Mouse (Mus musculus) lung, postnatal 0 days (tissue): Measurements from ENCODE around the gene Hmgcl.

Experiments
- CTCF ChIP-seq: IDR thresholded peaks from 2 replicates; pipeline ENCODE4 v1.5.1; 2016; ENCODE audit warnings: antibody characterized with exemption, mild to moderate bottlenecking
- EP300 ChIP-seq: IDR thresholded peaks from 2 replicates; pipeline ENCODE4 v1.6.1; 2016; ENCODE audit warnings: antibody characterized with exemption, mild to moderate bottlenecking, control low read depth

DNA sequence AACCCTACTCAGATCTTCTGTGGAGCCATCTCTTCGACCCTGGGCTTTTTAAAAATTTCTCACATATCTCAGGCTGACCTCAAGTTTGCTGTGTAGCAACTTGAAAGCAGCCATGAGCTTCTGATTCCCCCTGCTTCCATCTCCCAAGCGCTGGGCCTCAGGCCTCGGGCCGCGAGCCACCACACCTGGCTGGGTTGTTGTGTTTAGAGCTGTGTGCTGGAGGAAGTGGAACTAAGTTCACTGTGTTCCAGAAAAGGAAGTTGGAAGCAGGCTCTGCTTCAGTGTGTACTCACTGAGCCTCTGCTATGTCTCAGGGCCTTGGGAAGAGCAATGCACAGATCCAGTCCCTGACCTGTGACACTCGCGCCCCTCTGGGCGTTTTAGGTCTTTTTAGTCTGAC, 1.9 kb downstream of the Hmgcl start:
- no peak for TF ChIP-seq CTCF
- TF ChIP-seq EP300, result no peak
